Mouse (Mus musculus): ENCODE data around the gene Tbc1d5. TPM values are rescaled to one million over a fixed set of nuclear protein-coding genes. Genes with fewer than 3 reads are reported as not detected.

Tbc1d5 gene
- polyA plus RNA-seq, 1 experiment from 2014 or later, result 10.2 TPM

DNA sequence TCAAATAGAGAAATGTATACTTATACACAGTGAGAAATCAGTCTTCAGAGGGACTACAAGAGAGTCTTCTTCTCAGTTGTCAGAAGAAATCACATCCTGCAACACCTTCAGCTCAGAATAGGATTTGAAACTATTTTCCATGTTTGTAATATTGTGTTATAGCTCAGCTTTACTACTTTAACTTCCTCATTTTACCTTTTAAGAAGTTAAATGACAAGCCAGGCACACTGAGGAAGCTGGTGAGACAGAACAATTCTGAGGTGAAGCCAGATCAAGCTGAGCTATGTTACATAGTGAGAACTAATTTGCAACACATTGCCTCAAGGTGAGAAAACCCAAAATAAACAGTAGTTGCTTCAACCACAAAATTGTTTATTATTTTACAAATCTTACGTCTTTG lies 135.3 kb downstream of the Tbc1d5 start:
- H3K36me3 ChIP-seq, result no peaks in the 10 kb centered on the region
- H3K9me3 ChIP-seq, result no peaks in the 10 kb centered on the region
- WGBS, result 64% methylated on average over 1 of the region's 1 CpGs
- H3K9ac ChIP-seq (replicated peaks), result no peak overlapping the region
- ATAC-seq (ENCODE audit: insufficient number of reproducible peaks, insufficient read depth, low FRiP score, low TSS enrichment, low read depth), result no peak
- no peak overlapping the region for H3K27ac ChIP-seq
- H3K4me1 ChIP-seq (replicated peaks), result no peaks in the 10 kb centered on the region
- H3K4me2 ChIP-seq, result no peak overlapping the region
- no peaks in the 10 kb centered on the region for H3K27me3 ChIP-seq
- H3K4me3 ChIP-seq (replicated peaks), result no peak overlapping the region

DNA sequence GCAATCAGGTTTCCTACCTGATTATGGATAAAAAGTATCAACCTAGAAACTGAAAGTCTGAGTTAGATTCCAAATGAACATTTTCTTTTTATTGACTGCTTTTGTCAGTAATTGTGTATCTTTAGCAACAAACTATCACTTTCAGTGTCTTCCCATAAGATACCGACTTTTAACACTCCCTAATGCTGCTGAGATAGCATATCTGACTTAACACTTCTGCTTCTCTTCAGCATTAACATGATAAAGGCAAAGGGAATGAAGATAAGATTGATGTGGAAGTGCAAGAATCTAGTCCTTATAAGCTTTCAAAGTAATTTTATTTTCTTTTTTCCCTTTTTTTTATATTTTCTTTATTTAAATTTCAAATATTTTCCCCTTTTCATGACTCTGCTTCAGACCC lies 138.3 kb downstream of the Tbc1d5 start:
- H3K27ac ChIP-seq, result no peak overlapping the region
- no peaks in the 10 kb centered on the region for H3K9me3 ChIP-seq
- 58% methylated on average over 1 of the region's 1 CpGs for WGBS

GRCm38 (mm10) chr17:51023227-51023626 lies 155.9 kb downstream of the Tbc1d5 start:
- Histone ChIP-seq H3K9ac (replicated peaks) (no peak overlapping the region), H3K4me3 (replicated peaks) (no peak overlapping the region), H3K27ac (no peak overlapping the region), H3K4me1 (replicated peaks) (no peaks in the 10 kb centered on the region), H3K36me3 (no peaks in the 10 kb centered on the region), H3K9me3 (no peaks in the 10 kb centered on the region), H3K4me2 (no peak overlapping the region), H3K27me3 (no peaks in the 10 kb centered on the region)
- 90% methylated on average over 5 of the region's 5 CpGs for WGBS
- ATAC-seq (ENCODE audit: insufficient number of reproducible peaks, insufficient read depth, low FRiP score, low TSS enrichment, low read depth), result no peak

More for the DNA sequence above, 138.3 kb downstream of the Tbc1d5 start:
- Histone ChIP-seq H3K4me3 (replicated peaks) (no peak overlapping the region), H3K4me1 (replicated peaks) (no peaks in the 10 kb centered on the region), H3K27me3 (no peaks in the 10 kb centered on the region), H3K36me3 (no peaks in the 10 kb centered on the region), H3K9ac (replicated peaks) (no peak overlapping the region), H3K4me2 (no peak overlapping the region)
- no peak for ATAC-seq (ENCODE audit: insufficient number of reproducible peaks, insufficient read depth, low FRiP score, low TSS enrichment, low read depth)

GRCm38 (mm10) chr17:51016384-51016783 lies 162.8 kb downstream of the Tbc1d5 start:
- WGBS, result 74% methylated on average over 2 of the region's 2 CpGs
- H3K27me3 ChIP-seq, result no peaks in the 10 kb centered on the region
- no peak for ATAC-seq (ENCODE audit: insufficient number of reproducible peaks, insufficient read depth, low FRiP score, low TSS enrichment, low read depth)

DNA sequence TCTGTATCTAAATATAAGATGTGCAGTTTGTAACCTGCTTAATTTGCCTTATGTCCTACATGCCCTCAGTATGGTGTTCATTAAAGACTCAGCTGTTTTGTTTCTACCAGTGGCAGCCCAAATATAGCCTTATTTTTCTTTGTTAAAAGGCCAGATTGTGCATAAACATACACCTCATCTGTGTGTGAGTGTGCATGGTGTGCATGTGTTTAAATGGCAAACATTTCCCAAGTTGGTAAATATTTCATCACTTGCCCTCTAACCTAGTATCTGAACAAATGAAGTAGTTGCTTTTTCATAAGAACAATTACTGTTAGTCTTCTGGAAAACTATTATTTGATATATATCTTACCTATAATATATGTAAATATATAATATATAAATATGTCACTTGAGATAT lies 165.2 kb downstream of the Tbc1d5 start:
- H3K4me3 ChIP-seq (replicated peaks), result no peak overlapping the region
- ATAC-seq (ENCODE audit: insufficient number of reproducible peaks, insufficient read depth, low FRiP score, low TSS enrichment, low read depth), result no peak

More at GRCm38 (mm10) chr17:51016384-51016783, 162.8 kb downstream of the Tbc1d5 start:
- no peak overlapping the region for H3K27ac ChIP-seq
- no peak overlapping the region for H3K4me2 ChIP-seq
- H3K36me3 ChIP-seq, result no peaks in the 10 kb centered on the region
- no peaks in the 10 kb centered on the region for H3K9me3 ChIP-seq
- no peak overlapping the region for H3K4me3 ChIP-seq (replicated peaks)
- H3K9ac ChIP-seq (replicated peaks), result no peak overlapping the region
- no peaks in the 10 kb centered on the region for H3K4me1 ChIP-seq (replicated peaks)

GRCm38 (mm10) chr17:51003179-51003578 lies 176.0 kb downstream of the Tbc1d5 start:
- Histone ChIP-seq H3K9me3 (0 out of 2 replicates have a peak, but pooled peaks cover 2% of the 10 kb centered on the region), H3K27ac (no peak overlapping the region), H3K4me3 (replicated peaks) (no peak overlapping the region), H3K4me1 (replicated peaks) (no peaks in the 10 kb centered on the region), H3K36me3 (no peaks in the 10 kb centered on the region), H3K4me2 (no peak overlapping the region), H3K9ac (replicated peaks) (no peak overlapping the region), H3K27me3 (no peaks in the 10 kb centered on the region)
- ATAC-seq (ENCODE audit: insufficient number of reproducible peaks, insufficient read depth, low FRiP score, low TSS enrichment, low read depth), result no peak

More for the DNA sequence above, 165.2 kb downstream of the Tbc1d5 start:
- Histone ChIP-seq H3K27me3 (no peaks in the 10 kb centered on the region), H3K9ac (replicated peaks) (no peak overlapping the region), H3K27ac (no peak overlapping the region), H3K4me2 (no peak overlapping the region), H3K4me1 (replicated peaks) (no peaks in the 10 kb centered on the region), H3K36me3 (no peaks in the 10 kb centered on the region), H3K9me3 (no peaks in the 10 kb centered on the region)

- Histone ChIP-seq H3K4me1 (replicated peaks) (no peaks in the 10 kb centered on the region), H3K4me2 (no peak overlapping the region), H3K36me3 (no peaks in the 10 kb centered on the region), H3K27me3 (no peaks in the 10 kb centered on the region), H3K27ac (no peak overlapping the region), H3K4me3 (replicated peaks) (no peak overlapping the region), H3K9me3 (0 out of 2 replicates have a peak, but pooled peaks cover 2% of the 10 kb centered on the region), H3K9ac (replicated peaks) (no peak overlapping the region)
- 58% methylated on average over 1 of the region's 1 CpGs for WGBS
- ATAC-seq (ENCODE audit: insufficient number of reproducible peaks, insufficient read depth, low FRiP score, low TSS enrichment, low read depth), result no peak
These were observed 180.9 kb downstream of the Tbc1d5 start for GRCm38 (mm10) chr17:50998216-50998615.

DNA sequence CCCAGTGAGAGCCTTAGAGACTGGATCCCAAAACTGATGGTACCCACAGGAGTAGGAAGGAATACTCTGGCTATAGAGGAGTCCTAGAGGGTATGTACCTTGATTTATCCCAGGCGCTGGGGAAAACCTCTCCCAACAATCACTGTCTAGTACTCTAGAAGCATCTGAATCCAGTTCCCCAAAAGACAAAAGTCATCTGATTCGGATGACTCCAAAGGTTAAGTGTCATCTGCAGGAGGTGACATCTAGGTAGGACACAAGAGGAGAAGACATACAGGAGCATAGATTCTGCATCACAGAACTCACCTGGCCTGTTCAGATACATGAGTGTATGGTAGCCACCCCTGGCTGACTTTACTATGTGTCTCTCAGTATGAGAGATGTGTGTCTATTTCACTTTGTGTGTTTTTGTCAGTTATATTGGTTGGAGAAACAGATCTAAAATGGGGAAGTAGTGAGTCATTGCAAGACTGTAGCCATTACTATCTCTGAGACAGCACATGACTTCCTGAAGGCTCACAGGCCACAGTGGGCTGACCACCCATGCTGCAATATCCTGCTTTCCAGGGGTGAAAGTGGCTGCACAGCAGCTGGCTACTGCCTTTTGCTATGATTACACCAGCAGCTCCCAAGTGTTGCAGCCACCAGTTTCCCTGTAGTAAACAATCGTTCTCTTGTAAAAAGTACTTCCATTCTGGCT lies 185.7 kb downstream of the Tbc1d5 start:
- H3K4me1 ChIP-seq (replicated peaks), result no peaks in the 10 kb centered on the region
- H3K9ac ChIP-seq (replicated peaks), result no peak overlapping the region
- H3K27ac ChIP-seq, result no peak overlapping the region
- no peak overlapping the region for H3K4me2 ChIP-seq
- no peaks in the 10 kb centered on the region for H3K9me3 ChIP-seq
- no peak for ATAC-seq (ENCODE audit: insufficient number of reproducible peaks, insufficient read depth, low FRiP score, low TSS enrichment, low read depth)
- H3K36me3 ChIP-seq, result no peaks in the 10 kb centered on the region
- no peaks in the 10 kb centered on the region for H3K27me3 ChIP-seq
- 79% methylated on average over 3 of the region's 3 CpGs for WGBS
- no peak overlapping the region for H3K4me3 ChIP-seq (replicated peaks)

DNA sequence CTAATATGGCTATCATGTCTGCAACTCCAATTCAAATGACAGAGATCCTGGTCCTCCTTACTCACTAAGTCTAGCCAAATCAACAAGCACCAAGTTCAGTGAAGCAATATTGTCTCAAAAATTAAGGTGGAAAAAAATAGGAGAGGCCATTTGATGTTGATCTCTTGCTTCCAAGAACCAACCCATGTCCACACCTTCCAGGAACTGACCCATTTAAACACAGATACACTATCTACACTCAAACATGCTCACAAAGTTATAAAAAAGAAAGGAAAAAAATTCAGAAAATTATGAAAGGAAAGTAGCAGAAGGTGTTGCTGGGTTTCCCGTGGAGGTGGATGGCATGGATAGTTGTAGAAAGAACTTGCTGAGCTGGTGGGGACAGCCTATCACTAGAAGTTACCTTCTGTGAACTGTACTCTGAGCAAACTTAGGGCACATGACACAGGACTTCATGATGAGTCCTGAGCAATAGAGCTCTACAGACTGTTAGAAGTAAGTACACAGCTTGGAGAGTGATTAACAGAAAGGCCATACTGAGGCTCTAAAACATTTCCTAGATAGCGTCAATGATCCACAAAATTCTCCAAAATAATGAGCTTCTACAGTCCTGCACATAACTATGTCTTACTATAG lies 188.3 kb downstream of the Tbc1d5 start:
- WGBS, result 97% methylated on average over 2 of the region's 2 CpGs
- Histone ChIP-seq H3K4me1 (replicated peaks) (no peaks in the 10 kb centered on the region), H3K4me3 (replicated peaks) (no peak overlapping the region), H3K9me3 (no peaks in the 10 kb centered on the region), H3K9ac (replicated peaks) (no peak overlapping the region), H3K27me3 (no peaks in the 10 kb centered on the region), H3K36me3 (no peaks in the 10 kb centered on the region), H3K4me2 (no peak overlapping the region), H3K27ac (no peak overlapping the region)
- ATAC-seq (ENCODE audit: insufficient number of reproducible peaks, insufficient read depth, low FRiP score, low TSS enrichment, low read depth), result no peak

GRCm38 (mm10) chr17:50987935-50988334 lies 191.2 kb downstream of the Tbc1d5 start:
- no peaks in the 10 kb centered on the region for H3K36me3 ChIP-seq
- WGBS, result 70% methylated on average over 3 of the region's 3 CpGs
- H3K9me3 ChIP-seq, result no peaks in the 10 kb centered on the region
- H3K27me3 ChIP-seq, result no peaks in the 10 kb centered on the region
- no peak overlapping the region for H3K4me2 ChIP-seq
- no peak for ATAC-seq (ENCODE audit: insufficient number of reproducible peaks, insufficient read depth, low FRiP score, low TSS enrichment, low read depth)
- no peak overlapping the region for H3K4me3 ChIP-seq (replicated peaks)
- no peak overlapping the region for H3K27ac ChIP-seq
- no peaks in the 10 kb centered on the region for H3K4me1 ChIP-seq (replicated peaks)
- H3K9ac ChIP-seq (replicated peaks), result no peak overlapping the region

DNA sequence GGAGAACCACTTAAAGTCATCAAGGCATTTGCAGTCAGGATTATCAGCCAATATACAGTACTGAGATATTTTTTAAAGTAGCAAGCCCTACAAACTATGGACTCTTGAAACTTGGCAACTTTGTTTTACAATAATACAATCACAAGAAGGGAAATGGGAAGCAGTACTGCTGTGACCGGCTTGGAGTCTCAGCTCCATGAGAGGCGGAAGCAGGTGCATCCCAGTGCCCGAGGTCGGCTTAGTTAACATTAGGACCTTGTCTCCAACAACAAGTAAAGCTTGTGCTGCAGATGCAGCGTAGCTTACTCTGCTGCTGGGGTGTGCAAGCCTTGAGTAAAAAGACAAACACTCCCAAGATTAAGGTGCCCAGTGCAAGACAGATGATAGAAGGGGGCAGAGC lies 197.2 kb downstream of the Tbc1d5 start:
- WGBS, result 82% methylated on average over 5 of the region's 5 CpGs
- Histone ChIP-seq H3K4me1 (replicated peaks) (no peaks in the 10 kb centered on the region), H3K27ac (no peak overlapping the region), H3K9me3 (no peaks in the 10 kb centered on the region), H3K27me3 (no peaks in the 10 kb centered on the region), H3K4me2 (no peak overlapping the region), H3K9ac (replicated peaks) (no peak overlapping the region), H3K4me3 (replicated peaks) (no peak overlapping the region), H3K36me3 (no peaks in the 10 kb centered on the region)
- ATAC-seq (ENCODE audit: insufficient number of reproducible peaks, insufficient read depth, low FRiP score, low TSS enrichment, low read depth), result no peak

DNA sequence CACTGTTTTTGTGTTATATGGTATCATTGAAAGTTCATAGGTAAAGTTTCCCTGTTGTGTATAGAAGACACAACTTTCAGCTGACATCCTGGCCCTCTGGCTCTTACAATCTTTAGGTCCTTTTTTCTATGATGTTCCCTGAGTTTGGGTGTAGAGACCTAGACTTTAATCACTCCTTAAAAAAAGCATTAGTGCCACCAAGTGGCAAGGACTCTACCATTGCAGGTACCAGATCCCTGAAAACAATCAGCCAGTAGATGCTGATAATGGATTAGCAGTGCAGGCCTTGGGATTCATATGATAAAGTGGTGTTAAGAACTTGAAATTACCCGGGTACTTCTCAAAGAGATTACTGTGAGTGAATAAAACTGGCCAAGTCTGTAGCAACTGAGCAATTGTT lies 207.0 kb downstream of the Tbc1d5 start:
- H3K4me1 ChIP-seq (replicated peaks), result 0 out of 2 replicates have a peak, but pooled peaks cover 3% of the 10 kb centered on the region
- 33% methylated on average over 1 of the region's 1 CpGs for WGBS
- no peak overlapping the region for H3K4me3 ChIP-seq (replicated peaks)
- H3K27ac ChIP-seq, result no peak overlapping the region
- no peak overlapping the region for H3K4me2 ChIP-seq
- H3K9ac ChIP-seq (replicated peaks), result no peak overlapping the region
- no peaks in the 10 kb centered on the region for H3K36me3 ChIP-seq
- no peaks in the 10 kb centered on the region for H3K27me3 ChIP-seq
- no peaks in the 10 kb centered on the region for H3K9me3 ChIP-seq
- no peak for ATAC-seq (ENCODE audit: insufficient number of reproducible peaks, insufficient read depth, low FRiP score, low TSS enrichment, low read depth)

Measured in limb, embryonic 12.5 days (tissue).